Mouse (Mus musculus) ovary, postnatal 14 days (tissue): ENCODE results near the gene Meis2.
A peak's percentile ranks its signal among the peaks of the same experiment; 100 is the strongest.

Experiments used
- DNase-seq: peaks from one replicate; pipeline ENCODE4 v3.0.0; 2022; ENCODE audit warnings: low spot score

Gene Meis2

DNA sequence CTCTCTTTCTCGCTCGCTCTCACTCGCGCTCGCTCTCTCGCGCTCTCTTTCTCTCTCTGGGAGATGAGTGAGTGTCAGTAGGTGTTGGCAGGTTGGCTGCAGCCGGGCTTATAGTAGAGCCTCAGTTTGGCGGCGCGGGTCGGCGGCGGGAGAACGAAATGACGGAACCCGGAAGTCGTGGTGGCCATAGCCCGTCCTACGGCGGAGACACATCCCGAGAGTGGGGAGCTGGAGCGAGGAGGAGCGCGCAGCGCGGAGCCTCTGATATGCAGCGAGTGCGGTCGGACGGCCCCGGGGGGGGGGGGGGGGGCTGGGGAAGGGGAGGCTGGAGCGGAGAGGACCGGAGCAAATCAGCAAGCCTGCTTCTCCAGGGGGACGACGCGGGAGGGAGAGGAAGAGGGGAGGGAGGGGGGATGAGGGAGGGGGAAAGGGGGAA lies at the start of gene Meis2:
TSS of gene Meis2 (minus strand) at position 270 of the 436 bp plus-strand sequence.
- DNase-seq, result peak; percentile 71

- DNase-seq, result no peak
These were observed 40.6 kb upstream of the Meis2 start for GRCm38 (mm10) chr2:116106194-116106593.

GRCm38 (mm10) chr2:116105179-116105578 lies 39.5 kb upstream of the Meis2 start:
- DNase-seq, result no peak

GRCm38 (mm10) chr2:116103411-116103996 lies 37.9 kb upstream of the Meis2 start:
- DNase-seq, result no peak

DNA sequence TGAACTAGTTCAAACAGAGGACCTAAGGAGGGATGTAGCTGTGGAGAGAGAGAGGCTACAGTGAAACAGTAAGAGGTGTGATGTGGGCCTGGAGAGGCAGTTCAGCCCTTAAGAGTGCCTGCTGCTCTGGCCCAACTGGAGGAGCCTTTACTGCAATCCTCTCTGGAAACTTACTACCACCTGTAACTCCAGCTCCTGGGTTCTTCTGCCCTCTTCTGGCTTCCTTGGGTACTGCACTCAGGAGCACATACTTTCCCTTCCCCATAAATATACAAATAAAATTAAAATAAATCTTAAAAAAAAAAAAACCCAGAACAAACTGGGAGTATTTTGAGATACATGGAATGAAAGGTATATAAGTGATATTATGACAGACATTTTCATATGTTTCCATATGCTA lies 35.6 kb upstream of the Meis2 start:
- DNase-seq, result peak; percentile 47

DNA sequence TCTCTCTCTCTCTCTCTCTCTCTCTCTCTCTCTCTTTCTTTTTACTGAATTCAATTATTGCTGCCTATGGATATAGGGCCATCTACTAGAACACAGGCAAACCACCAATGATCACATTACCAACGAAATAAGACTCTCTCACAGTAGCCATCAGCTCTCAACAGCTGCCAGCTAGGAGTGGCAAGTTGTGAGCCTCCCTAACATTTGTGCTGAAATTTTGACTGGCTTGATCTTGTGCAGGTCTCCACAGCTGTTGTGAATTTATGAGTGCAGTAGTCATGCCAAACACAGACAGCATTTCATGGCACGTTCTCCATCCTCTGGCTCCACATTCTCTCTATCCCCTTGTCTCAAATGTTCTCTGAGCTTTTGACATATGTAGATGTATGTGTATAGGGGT lies 15.3 kb upstream of the Meis2 start:
- DNase-seq, result no peak

DNA sequence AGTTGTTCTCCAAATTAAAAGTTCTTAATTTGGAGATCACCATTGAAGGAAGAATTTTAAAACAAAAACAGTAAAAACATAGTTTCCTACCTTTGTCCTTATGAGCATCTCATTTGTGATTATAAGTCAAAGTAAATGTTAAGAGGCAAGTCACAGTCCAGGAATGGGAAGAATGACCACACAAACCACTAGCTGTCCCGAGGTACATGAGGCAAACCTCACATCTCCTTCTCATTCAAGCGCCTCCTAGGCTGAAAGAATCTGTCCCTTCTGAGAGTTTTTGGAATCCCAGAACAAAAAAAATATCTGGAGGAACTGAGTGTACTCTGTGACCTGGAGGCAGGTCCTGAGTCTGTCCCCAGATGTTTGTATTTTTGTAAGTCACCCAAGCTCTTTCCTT lies 13.2 kb upstream of the Meis2 start:
- no peak for DNase-seq

DNA sequence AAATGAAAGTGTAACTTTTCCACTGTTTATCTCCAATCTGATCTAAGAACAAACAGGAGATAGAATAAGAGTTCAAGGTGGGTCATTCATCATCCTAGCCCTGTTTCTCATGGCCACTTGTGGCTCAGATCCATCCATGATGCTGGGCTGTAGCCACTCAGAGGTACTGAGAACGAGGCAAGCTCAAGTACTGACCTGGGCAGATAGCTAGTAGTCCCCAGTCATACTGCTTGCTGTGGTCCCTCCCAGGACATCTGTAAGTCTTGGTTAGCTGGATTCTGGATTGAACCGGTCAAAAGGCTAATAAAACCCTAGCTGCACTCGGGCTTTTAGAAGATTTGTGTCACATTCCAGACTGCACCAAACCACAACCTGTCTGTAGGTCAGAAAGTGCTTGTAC lies 12.1 kb upstream of the Meis2 start:
- no peak for DNase-seq

GRCm38 (mm10) chr2:116076752-116077480 lies 11.3 kb upstream of the Meis2 start:
- no peak for DNase-seq

DNA sequence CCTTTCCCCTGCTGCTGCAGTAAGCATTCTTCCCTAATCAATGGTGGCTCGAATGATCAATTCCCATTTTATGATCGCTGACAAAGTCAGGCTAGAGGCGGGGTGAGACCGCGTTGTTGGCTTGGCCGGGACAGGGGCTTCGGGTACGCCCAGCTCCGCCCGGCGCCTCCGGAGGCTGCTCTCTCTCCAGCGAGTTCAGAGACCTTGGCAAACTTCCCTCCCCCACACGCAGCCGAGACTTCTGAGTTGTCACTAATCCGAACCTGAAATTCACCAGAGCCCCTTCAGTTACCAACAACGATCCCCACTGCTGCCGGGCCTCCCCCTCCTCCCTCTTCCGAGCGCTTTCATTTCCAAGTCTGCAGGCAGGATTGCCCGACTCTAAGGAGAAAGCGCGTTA lies 10.3 kb upstream of the Meis2 start:
- peak; percentile 51 for DNase-seq

GRCm38 (mm10) chr2:116075477-116075876 lies 9.8 kb upstream of the Meis2 start:
- DNase-seq, result no peak

- no peak for DNase-seq
These were observed 9.2 kb upstream of the Meis2 start for GRCm38 (mm10) chr2:116074726-116075440.

- no peak for DNase-seq
These were observed 8.4 kb upstream of the Meis2 start for GRCm38 (mm10) chr2:116074061-116074460.

DNA sequence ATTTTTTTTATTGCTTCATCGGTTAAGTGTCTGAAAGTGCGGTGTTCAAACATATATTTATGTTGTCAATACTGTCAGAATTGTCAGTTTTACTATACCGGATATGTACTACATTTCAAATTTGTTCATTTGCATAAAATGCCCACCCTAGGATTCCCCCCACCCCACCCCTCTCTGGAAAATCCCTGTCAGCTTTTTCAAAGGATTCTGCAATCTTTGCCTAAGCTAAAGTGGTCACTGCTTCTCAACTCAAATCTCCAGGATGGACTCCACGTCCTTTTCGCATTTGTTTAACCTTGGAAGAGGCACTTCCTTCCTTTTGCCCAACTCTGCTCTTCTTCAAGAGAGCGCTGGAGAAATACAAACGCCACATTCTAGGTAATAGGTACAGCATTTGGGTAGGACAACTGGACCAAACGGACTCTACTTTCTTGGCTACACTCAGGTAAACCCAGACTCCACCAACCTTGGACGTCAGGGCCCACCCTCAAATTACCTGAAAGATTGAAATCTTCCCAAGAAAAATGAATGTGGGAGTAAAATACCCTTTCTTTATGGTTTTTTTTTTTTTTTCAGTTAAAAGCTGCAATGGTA lies 7.8 kb upstream of the Meis2 start:
- DNase-seq, result no peak

GRCm38 (mm10) chr2:116072706-116073105 lies 7.1 kb upstream of the Meis2 start:
- DNase-seq, result no peak

- DNase-seq, result no peak
These were observed 6.6 kb upstream of the Meis2 start for GRCm38 (mm10) chr2:116072321-116072640.

DNA sequence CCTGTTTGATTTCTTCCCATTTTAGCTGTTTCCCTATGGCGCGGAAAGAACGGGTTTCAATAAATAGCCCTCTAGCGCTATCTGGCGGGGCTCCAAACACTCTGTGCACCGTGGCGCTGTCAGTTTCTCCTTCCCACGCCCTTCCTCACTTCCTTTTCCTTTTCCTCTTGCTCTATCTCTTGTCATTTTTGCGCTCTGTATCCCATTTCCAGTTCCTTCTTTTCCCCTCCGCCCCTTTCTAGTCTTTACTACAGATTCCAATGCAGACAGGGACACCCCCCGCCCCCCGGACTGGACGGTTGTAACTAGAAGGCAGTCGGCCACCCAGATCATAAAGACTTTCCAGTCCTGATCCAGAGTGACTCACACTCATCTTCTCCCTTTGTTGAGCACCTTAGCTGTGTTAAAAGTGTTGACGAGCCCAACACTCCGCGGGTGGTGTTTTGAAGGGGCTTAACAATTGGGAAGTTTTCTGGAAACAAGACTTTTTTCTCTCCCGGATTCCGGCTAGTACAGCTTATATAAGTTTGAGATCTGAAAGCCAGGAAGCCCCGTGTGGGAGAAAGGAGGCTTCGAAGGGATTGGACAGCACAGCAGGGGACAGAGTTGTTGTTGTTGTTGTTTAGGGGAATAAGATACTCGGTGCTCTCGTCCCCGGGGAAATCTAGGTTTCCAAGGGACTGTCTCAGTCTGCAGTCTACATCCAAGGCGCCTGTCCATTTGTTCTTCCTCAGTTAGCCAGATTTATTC lies 6.1 kb upstream of the Meis2 start:
- peak; percentile 60 for DNase-seq

DNA sequence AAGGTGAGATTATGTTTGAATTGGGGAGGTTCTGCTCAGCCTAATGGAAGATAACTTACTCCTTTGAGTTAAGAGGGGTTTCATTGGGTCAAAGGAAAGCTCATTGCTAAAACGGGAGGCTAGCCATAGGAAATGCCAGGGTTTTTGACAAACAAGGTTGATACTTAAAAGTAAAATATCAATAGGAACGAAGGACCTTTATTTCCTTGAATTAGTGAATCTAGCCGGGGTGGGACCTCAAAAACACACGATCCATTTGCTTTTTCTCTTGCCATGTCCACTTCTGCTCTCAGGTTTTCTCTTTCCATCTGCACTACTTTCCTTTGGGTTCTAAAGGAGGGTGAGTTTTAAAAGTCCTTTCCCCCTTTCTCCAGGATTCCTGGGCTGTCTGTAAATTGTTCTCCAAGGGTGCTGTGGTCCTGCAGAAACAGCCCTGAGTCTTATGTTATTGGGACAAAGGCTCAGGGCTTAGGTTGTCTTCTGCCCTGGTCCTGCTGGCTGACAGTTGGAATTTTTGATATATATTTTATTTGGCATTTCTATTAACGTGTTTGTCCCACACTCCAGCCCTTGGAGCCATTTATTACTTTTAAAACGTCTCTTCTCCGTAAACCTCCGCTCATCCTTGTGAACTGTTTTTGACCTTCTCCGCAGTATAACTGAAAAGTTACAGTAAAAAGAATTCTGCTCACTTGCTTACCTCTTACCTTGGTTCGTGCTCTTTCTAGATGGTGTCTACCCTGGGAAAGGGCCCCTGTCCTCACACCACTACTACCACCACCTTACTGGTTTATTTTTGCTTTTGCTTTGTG lies 5.2 kb upstream of the Meis2 start:
- no peak for DNase-seq

GRCm38 (mm10) chr2:116069451-116070225 lies 4.0 kb upstream of the Meis2 start:
- no peak for DNase-seq

- DNase-seq, result no peak
These were observed 3.3 kb upstream of the Meis2 start for GRCm38 (mm10) chr2:116068901-116069300.

GRCm38 (mm10) chr2:116068461-116068860 lies 2.8 kb upstream of the Meis2 start:
- no peak for DNase-seq
